Mouse (Mus musculus) lung, adult 2 months (tissue): ENCODE data around the gene A630076J17Rik. TPM values are rescaled to one million over a fixed set of nuclear protein-coding genes. Genes with fewer than 3 reads are reported as not detected.

Source experiments
- DNase-seq: peaks from one replicate; pipeline ENCODE4 v3.0.0; 2022
- H3K4me1 ChIP-seq: fragments of 200-500 bp; 2 replicates; pipeline ENCODE4 v1.6.1; 2011; ENCODE audit warnings: low read length; ENCODE audit not compliant: control insufficient read depth, insufficient read depth
- H3K4me3 ChIP-seq: fragments of 200-500 bp; replicated peaks from 2 replicates; pipeline ENCODE3; 2011; ENCODE audit warnings: low read depth, mild to moderate bottlenecking, control low read depth, low read length; ENCODE audit errors: extremely low read depth
- CTCF ChIP-seq: fragments of 200-500 bp; IDR thresholded peaks from 2 replicates; pipeline ENCODE4 v1.5.1; 2011; ENCODE audit warnings: mild to moderate bottlenecking, low read length, control low read depth; ENCODE audit not compliant: insufficient read depth
- POLR2A ChIP-seq: fragments of 200-500 bp; IDR thresholded peaks from 2 replicates; pipeline ENCODE4 v1.6.1; 2011; ENCODE audit warnings: low read depth, mild to moderate bottlenecking, control low read depth, low read length, borderline replicate concordance; ENCODE audit errors: extremely low read depth
- WGBS: fragments of 180-500 bp; shearing (Covaris S2); methylation state at CpG from one replicate; pipeline ENCODE4 v1.1.7; 2018; 5-methylcytosine and 5-hydroxymethylcytosine counted together
- polyA plus RNA-seq: library from polyadenylated mRNA; depleted of rRNA; stranded (reverse); fragments of >200 nt; gene quantifications from 2 replicates; pipeline ENCODE4 v1.2.3, GENCODE M21; 2012

The A630076J17Rik gene
- polyA plus RNA-seq, 1 experiment: not detected

DNA sequence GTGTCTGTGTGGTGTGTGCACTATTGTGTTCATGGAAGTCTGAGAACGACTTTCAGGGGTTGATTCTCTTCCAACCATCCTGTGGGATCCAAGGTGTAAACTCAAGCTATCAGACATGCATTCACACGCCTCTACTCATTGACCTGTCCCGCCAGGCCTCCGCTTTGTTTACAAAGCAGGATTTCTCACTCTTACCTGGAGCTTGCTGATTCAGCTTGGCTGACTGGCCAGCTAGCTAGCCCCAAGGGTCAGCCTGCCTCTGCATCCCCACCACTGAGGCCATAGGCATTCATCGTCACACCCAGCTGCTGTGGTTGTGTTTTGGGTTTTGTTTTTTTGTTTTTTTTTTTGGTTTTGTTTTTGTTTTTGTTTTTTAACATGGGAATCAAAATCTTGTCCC is 1.2 kb upstream of the A630076J17Rik start:
- WGBS: 67% methylated on average over 5 of the region's 5 CpGs
- TF ChIP-seq POLR2A: no peak
- TF ChIP-seq CTCF: no peak
- no peak for DNase-seq
- no peaks in the 10 kb centered on the region; the same call in 1 of the 2 replicates for H3K4me1 ChIP-seq
- H3K4me3 ChIP-seq: no peak overlapping the region

DNA sequence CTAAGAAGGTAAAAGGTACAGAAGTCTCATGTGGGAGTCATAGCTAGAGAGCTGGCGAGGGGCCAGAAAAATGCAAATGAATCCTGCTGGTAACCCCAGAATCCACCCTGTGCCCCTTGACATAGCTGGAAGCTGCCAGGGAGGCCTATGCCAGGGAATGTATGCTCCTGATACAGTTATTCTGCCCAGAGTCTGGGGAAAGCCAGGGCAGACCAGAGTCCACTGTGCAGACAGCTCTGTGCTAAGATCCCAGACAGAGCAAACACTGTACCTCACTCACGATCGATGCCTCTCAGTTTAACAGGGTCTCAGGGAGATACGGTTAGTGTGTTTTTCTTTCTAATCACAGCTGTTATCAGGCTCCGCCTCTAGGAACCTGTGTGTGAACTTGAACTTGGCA is 592 bp upstream of the A630076J17Rik start:
- WGBS: 42% methylated on average over 5 of the region's 5 CpGs
- TF ChIP-seq CTCF (no peak), POLR2A (no peak)
- no peaks in the 10 kb centered on the region; the same call in 1 of the 2 replicates for H3K4me1 ChIP-seq
- no peak overlapping the region for H3K4me3 ChIP-seq
- DNase-seq: no peak

DNA sequence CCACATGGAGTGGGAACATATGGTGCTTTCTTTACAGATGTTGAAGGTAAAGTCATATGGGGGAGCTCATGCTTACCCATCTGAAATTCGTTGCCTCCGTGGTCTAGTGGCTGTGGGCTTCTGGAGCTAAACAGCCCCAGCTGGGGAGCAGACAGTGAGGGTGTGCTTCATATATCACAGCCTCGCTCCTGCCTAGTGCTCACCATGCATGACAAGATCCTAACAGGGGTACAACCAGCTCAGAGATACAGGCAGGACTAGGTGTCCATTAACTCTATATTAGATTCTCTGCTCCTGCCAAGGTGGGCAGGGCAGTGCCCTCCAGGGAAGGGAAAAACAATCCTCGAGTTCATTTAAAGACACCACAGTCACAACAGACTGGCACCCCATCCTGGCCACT is 788 bp downstream of the A630076J17Rik start:
- TF ChIP-seq POLR2A (no peak), CTCF (no peak)
- no peak overlapping the region for H3K4me3 ChIP-seq
- no peak for DNase-seq
- no peaks in the 10 kb centered on the region; the same call in 1 of the 2 replicates for H3K4me1 ChIP-seq
- 51% methylated on average over 4 of the region's 4 CpGs for WGBS

DNA sequence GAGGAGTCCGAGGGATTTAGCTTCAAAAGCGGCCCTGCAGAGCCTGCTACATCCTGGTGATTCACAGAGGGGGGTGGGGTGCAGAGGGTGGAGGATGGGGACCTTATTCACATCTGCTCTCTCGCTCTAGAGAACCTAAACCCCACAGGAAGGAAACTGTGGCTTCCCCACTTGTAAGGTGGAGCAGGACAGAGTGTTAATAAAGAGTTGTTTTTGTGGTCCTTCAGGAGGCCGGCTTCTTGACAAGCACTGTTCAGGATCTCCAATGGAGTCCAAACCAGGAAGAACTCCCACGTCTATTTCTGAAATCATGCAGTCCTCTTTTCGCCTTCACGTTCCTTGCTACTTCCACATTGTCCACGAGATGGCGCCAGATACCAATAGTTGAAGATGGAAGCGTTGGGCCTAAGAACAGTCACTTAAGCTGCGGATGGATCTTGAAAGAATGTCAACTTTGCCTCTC is 3.0 kb downstream of the A630076J17Rik start:
- H3K4me3 ChIP-seq: no peak overlapping the region
- TF ChIP-seq POLR2A (no peak), CTCF (peak; percentile 76)
- no peaks in the 10 kb centered on the region; the same call in 1 of the 2 replicates for H3K4me1 ChIP-seq
- WGBS: 4% methylated on average over 11 of the region's 11 CpGs
- peak; percentile 75 for DNase-seq

DNA sequence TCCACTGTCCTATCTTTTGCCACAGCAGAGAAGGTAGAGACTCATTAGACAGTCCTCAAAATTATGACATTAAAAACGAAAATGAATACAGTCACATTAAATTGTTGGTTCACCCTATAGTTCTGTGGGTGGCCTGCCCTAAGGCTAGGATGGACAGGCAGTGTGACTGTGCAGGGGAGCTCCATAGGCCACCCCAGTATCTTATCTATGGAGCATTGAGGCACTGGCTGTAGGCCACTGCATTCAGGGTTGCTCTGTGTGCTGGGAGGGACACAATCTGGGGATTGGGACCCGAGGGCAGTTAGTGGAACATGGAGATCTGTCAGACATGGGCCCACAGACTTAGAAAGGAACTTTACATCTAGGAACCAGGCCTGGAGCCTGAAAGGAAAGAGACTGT is 3.5 kb downstream of the A630076J17Rik start:
- H3K4me1 ChIP-seq: no peaks in the 10 kb centered on the region; the same call in 1 of the 2 replicates

GRCm38 (mm10) chr3:107238051-107238450 is 7.6 kb downstream of the A630076J17Rik start:
- no peak for TF ChIP-seq CTCF
- TF ChIP-seq POLR2A: no peak
- WGBS: 60% methylated on average over 2 of the region's 2 CpGs
- DNase-seq: no peak
- no peak overlapping the region for H3K4me3 ChIP-seq
- no peaks in the 10 kb centered on the region; the same call in 1 of the 2 replicates for H3K4me1 ChIP-seq

More for the DNA sequence above, 3.5 kb downstream of the A630076J17Rik start:
- TF ChIP-seq POLR2A: no peak
- no peak for TF ChIP-seq CTCF
- H3K4me3 ChIP-seq: no peak overlapping the region
- 43% methylated on average over 2 of the region's 2 CpGs for WGBS
- DNase-seq: no peak

GRCm38 (mm10) chr3:107238471-107238980 is 8.1 kb downstream of the A630076J17Rik start:
- no peak for DNase-seq
- H3K4me3 ChIP-seq: no peak overlapping the region
- 84% methylated on average over 8 of the region's 8 CpGs for WGBS
- no peaks in the 10 kb centered on the region for H3K4me1 ChIP-seq
- TF ChIP-seq POLR2A (no peak), CTCF (no peak)

GRCm38 (mm10) chr3:107239607-107240006 is 9.2 kb downstream of the A630076J17Rik start, which contains the start of gene Prok1:
Prok1 (minus strand) TSS chr3:107239707.
- no peak for TF ChIP-seq POLR2A
- no peak for TF ChIP-seq CTCF

GRCm38 (mm10) chr3:107241389-107242094 is 11.1 kb downstream of the A630076J17Rik start:
- WGBS: 39% methylated on average over 14 of the region's 14 CpGs
- TF ChIP-seq CTCF (no peak), POLR2A (no peak)
- no peak for DNase-seq
- Histone ChIP-seq H3K4me3 (no peak overlapping the region), H3K4me1 (no peaks in the 10 kb centered on the region)

More at GRCm38 (mm10) chr3:107239607-107240006, 9.2 kb downstream of the A630076J17Rik start, which contains the start of gene Prok1:
- 87% methylated on average over 9 of the region's 9 CpGs for WGBS
- no peak for DNase-seq
- H3K4me1 ChIP-seq: no peaks in the 10 kb centered on the region
- no peak within 1 kb of the TSS for H3K4me3 ChIP-seq

- no peak for DNase-seq
- Histone ChIP-seq H3K4me3 (no peak overlapping the region), H3K4me1 (peaks cover 3% of the 10 kb centered on the region; the same call in 1 of the 2 replicates)
- 82% methylated on average over 6 of the region's 6 CpGs for WGBS
- TF ChIP-seq CTCF (no peak), POLR2A (no peak)
Measured at GRCm38 (mm10) chr3:107246876-107247275, 16.5 kb downstream of the A630076J17Rik start.
